Mouse (Mus musculus): ENCODE results near the gene Ddx3x.
A peak's percentile ranks its signal among the peaks of the same experiment; 100 is the strongest.
"Not testable (repeated sequence)": the region's sequence is repeated elsewhere in the genome, so short reads cannot be mapped to it uniquely, and the experiment has no call there.

Gene Ddx3x

GRCm38 (mm10) chrX:13281329-13282088 is 739 bp downstream of the Ddx3x start:
- DNase-seq (ENCODE audit: low spot score): peak; percentile 61

DNA sequence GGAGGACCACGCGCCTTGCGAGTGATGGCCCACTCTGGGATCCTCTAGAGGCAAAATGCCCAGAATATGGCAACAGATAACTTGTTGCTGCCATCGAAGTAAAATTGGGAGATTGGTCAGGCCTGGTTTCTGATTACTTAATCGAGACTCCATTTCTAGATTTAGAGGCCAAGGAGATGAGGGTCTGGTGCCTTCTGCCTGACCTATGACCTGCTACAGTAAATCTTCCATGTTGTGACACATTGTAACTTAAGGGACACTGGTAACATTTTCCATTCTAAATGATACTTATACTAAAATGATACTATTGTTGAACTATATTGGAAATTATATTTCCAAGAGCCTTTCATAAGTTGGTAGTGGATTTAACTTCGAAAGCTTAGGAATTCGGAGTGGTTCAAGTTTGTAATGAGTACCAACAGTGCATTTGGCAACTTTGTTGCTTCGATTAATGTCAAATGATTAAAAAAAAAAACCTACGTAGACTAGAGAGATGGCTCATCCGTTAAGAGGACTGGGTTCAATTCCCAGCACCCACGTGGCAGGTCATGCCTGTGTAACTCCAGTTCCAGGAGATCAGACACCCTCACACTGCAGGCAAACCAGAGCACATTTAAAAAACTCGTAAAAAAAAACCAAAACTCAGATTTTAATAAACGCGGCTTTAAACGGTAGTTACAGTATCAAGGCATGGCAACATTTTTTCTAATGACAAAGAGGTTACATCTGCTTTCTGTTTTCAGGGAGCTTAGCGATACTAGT is 1.5 kb downstream of the Ddx3x start:
- no peak for DNase-seq (ENCODE audit: low spot score)

- DNase-seq (ENCODE audit: low spot score): no peak
Measured at GRCm38 (mm10) chrX:13285772-13286171, 5.0 kb downstream of the Ddx3x start.

GRCm38 (mm10) chrX:13294505-13295228 is 13.9 kb downstream of the Ddx3x start:
- no peak for DNase-seq (ENCODE audit: low spot score)

DNA sequence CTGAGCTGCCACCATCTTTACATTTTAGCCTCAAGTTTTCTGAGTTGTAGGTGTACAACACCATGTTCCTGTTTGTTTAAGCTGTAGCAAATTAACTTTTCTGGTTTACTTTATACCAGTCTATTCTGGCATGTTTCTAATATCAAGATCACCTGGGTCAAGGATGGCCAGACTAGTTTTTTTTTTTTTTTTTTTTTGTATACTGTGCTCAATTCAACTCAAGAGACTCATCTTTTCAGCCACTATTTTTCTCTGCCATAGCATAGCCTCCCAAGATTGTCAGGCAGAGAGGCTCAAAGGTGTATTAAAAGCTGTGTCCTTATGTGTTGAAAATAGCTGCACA is 14.4 kb downstream of the Ddx3x start:
- DNase-seq (ENCODE audit: low spot score): no peak

GRCm38 (mm10) chrX:13296241-13296640 is 15.5 kb downstream of the Ddx3x start:
- DNase-seq (ENCODE audit: low spot score): not testable (repeated sequence)

DNA sequence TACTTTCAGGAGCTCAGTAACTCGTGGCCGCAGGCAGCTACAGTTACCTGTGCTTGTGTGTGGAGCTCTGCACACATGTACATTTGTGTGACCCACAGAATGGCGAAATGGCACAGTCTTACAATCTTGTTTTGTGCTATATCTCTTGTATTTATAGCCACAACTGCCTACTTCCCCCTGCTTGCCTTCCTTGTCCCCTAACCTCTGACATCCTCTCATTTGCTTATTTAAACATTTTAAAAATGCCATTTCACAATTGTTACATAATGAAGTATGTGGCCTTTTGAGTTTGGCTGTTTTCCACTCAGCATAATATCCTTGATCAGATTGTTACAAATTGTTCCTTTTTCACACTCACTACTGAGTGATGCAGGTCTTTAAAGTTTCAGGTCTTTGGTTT is 25.4 kb downstream of the Ddx3x start:
- DNase-seq (ENCODE audit: low spot score): no peak

DNA sequence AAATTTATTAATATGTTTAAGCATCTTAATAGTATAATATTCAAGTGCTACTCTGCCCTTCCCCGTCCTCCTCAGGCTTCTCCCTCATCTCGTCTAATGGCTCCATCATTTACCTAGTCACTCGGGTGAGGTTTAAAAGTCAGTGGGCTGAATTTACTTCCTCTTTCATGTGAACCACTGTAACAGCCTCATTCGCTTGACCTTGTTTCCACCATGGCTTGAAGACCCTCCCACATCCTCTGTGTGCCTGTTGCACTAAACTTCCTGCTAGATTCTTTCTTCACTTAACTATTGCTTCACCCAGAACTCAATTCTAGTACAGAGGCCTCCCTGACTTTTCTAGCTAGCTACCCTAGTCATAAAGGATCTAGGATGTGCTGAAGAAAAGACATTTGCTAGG is 30.6 kb downstream of the Ddx3x start:
- no peak for DNase-seq (ENCODE audit: low spot score)

GRCm38 (mm10) chrX:13329611-13330010 is 48.8 kb downstream of the Ddx3x start:
- no peak for DNase-seq (ENCODE audit: low spot score)

Measured in layer of hippocampus, adult 11-12 months (tissue).